Mouse (Mus musculus) naive thymus-derived CD4-positive, alpha-beta T cell, adult 2 months (primary cell): Measurements from ENCODE around the gene Sdc4.

Source experiments
- DNase-seq: peaks from one replicate; pipeline ENCODE4 v3.0.0-alpha.2; 2011; ENCODE audit warnings: low read depth

Sdc4 gene

GRCm38 (mm10) chr2:164431676-164432465 is 11.8 kb downstream of the Sdc4 start:
- DNase-seq = no peak

- DNase-seq = no peak
These were observed 13.0 kb downstream of the Sdc4 start for GRCm38 (mm10) chr2:164430697-164431096.

GRCm38 (mm10) chr2:164429881-164430615 is 13.6 kb downstream of the Sdc4 start:
- no peak for DNase-seq

GRCm38 (mm10) chr2:164428451-164428850 is 15.2 kb downstream of the Sdc4 start:
- DNase-seq = no peak

GRCm38 (mm10) chr2:164426952-164427351 is 16.7 kb downstream of the Sdc4 start:
- no peak for DNase-seq

- no peak for DNase-seq
These were observed 17.6 kb downstream of the Sdc4 start for GRCm38 (mm10) chr2:164426121-164426520.

GRCm38 (mm10) chr2:164425401-164425800 is 18.3 kb downstream of the Sdc4 start:
- DNase-seq = no peak

- DNase-seq = no peak
These were observed 19.3 kb downstream of the Sdc4 start for GRCm38 (mm10) chr2:164424406-164424805.

- DNase-seq = no peak
These were observed 20.2 kb downstream of the Sdc4 start for GRCm38 (mm10) chr2:164423464-164423863.

- DNase-seq = no peak
These were observed 20.9 kb downstream of the Sdc4 start for GRCm38 (mm10) chr2:164422675-164423393.

- DNase-seq = no peak
These were observed 21.7 kb downstream of the Sdc4 start for GRCm38 (mm10) chr2:164421979-164422378.

- no peak for DNase-seq
These were observed 22.4 kb downstream of the Sdc4 start for GRCm38 (mm10) chr2:164421306-164421705.

GRCm38 (mm10) chr2:164419489-164419888 is 24.2 kb downstream of the Sdc4 start:
- no peak for DNase-seq

GRCm38 (mm10) chr2:164418308-164418875 is 25.3 kb downstream of the Sdc4 start:
- DNase-seq = no peak

- DNase-seq = peak; percentile 69
These were observed 26.5 kb downstream of the Sdc4 start for GRCm38 (mm10) chr2:164417198-164417597.

GRCm38 (mm10) chr2:164414581-164414980 is 29.1 kb downstream of the Sdc4 start:
- no peak for DNase-seq

GRCm38 (mm10) chr2:164414167-164414566 is 29.5 kb downstream of the Sdc4 start:
- no peak for DNase-seq

GRCm38 (mm10) chr2:164407708-164408107 is 36.0 kb downstream of the Sdc4 start:
- DNase-seq = peak; percentile 66

- no peak for DNase-seq
These were observed 38.2 kb downstream of the Sdc4 start for GRCm38 (mm10) chr2:164405519-164405918.

- DNase-seq = no peak
These were observed 38.6 kb downstream of the Sdc4 start, which contains the start of gene Matn4 for GRCm38 (mm10) chr2:164405060-164405459. Gene Matn4, minus strand, starts transcription at chr2:164405160.

GRCm38 (mm10) chr2:164404082-164404990 is 39.4 kb downstream of the Sdc4 start:
- DNase-seq = no peak
